Mouse (Mus musculus) heart, postnatal 0 days (tissue): ENCODE results near the gene Slc24a3. TPM values are rescaled to one million over a fixed set of nuclear protein-coding genes. Genes with fewer than 3 reads are reported as not detected.

Experiments used
- ATAC-seq: fragments of 200-750 bp; cut with Nextera tagmentation; 2 replicates; pipeline ENCODE4 v1.8.0; 2017; ENCODE audit warnings: low read depth, moderate number of reproducible peaks, moderate library complexity; ENCODE audit not compliant: insufficient read depth
- DNase-seq: peaks from one replicate; pipeline ENCODE4 v3.0.0-alpha.2; 2016; ENCODE audit warnings: low spot score
- H3K27ac ChIP-seq: fragments of 300-500 bp; sonication (generic); 2 replicates; pipeline ENCODE4 v1.5.1; 2014; ENCODE audit warnings: low read depth, mild to moderate bottlenecking
- H3K27me3 ChIP-seq: fragments of 300-500 bp; sonication (generic); 2 replicates; pipeline ENCODE4 v1.6.1; 2014; ENCODE audit warnings: low read length, mixed read lengths; ENCODE audit not compliant: control insufficient read depth, insufficient read depth
- H3K36me3 ChIP-seq: fragments of 300-500 bp; sonication (generic); replicated peaks from 2 replicates; pipeline ENCODE4 v1.6.1; 2014; ENCODE audit warnings: low read length, mixed read lengths; ENCODE audit not compliant: control insufficient read depth, insufficient read depth
- H3K4me1 ChIP-seq: fragments of 300-500 bp; sonication (generic); 2 replicates; pipeline ENCODE4 v1.6.1; 2014; ENCODE audit warnings: antibody characterized with exemption; ENCODE audit not compliant: control insufficient read depth, insufficient read depth
- H3K4me2 ChIP-seq: fragments of 300-500 bp; sonication (generic); 2 replicates; pipeline ENCODE4 v1.6.1; 2014; ENCODE audit warnings: low read depth, mild to moderate bottlenecking, low read length, moderate library complexity
- H3K4me3 ChIP-seq: fragments of 300-500 bp; sonication (generic); 2 replicates; pipeline ENCODE4 v1.5.1; 2014; ENCODE audit warnings: low read depth, low read length
- H3K9ac ChIP-seq: fragments of 300-500 bp; sonication (generic); replicated peaks from 2 replicates; pipeline ENCODE4 v1.6.1; 2014; ENCODE audit warnings: low read depth, low read length, mixed read lengths
- H3K9me3 ChIP-seq: fragments of 300-500 bp; sonication (generic); replicated peaks from 2 replicates; pipeline ENCODE4 v1.6.1; 2016; ENCODE audit warnings: low read length; ENCODE audit not compliant: control insufficient read depth
- CTCF ChIP-seq: IDR thresholded peaks from 2 replicates; pipeline ENCODE4 v1.5.1; 2016; ENCODE audit warnings: antibody characterized with exemption, control low read depth, low read depth
- EP300 ChIP-seq: IDR thresholded peaks from 2 replicates; pipeline ENCODE4 v1.6.1; 2016; ENCODE audit warnings: antibody characterized with exemption, low read depth
- WGBS: fragments of 180-500 bp; shearing (Covaris S2); extraction: QIAGEN DNeasy Blood & Tissue Kit; methylation state at CpG from one replicate; pipeline ENCODE4 v1.1.7; 2014; 5-methylcytosine and 5-hydroxymethylcytosine counted together
- polyA plus RNA-seq: library from polyadenylated mRNA; unstranded; fragments of >200 nt; fragmentation: Nextera tagmentation; extraction: Ambion mirVana; gene quantifications from 2 replicates; pipeline ENCODE4 v1.2.1, GENCODE M21; 2015
- total RNA-seq: library from RNA; depleted of rRNA; stranded (reverse); fragments of >200 nt; gene quantifications from 2 replicates; pipeline ENCODE4 v1.2.3, GENCODE M21; 2014; ENCODE audit warnings: low replicate concordance

Slc24a3 gene
- total and polyA plus RNA-seq, 2 experiments from 2014 or later = 0.63 to 3.7 TPM

- no peak overlapping the region for H3K27ac ChIP-seq
- ATAC-seq (no peak), DNase-seq (no peak)
Observed at GRCm38 (mm10) chr2:145288501-145288900, 120.9 kb downstream of the Slc24a3 start.

DNA sequence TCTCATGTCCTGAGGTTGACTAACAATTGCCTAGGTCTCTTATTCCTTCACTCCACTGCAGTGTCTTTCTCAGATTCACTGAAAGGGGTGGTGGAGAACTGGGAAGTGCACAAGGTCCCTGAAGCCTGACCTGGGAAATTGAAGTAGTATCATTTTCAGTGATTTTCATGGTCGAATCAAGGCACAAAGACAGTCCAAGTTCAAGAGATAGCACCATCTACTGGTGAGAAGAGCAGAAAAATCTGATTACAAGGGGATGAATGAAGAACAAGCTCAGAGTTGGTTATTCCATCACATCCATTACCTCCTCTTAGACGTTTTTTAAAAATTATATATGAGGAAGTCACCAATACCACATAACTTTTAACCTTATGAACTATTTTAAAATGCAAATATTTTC is 123.9 kb downstream of the Slc24a3 start:
- Histone ChIP-seq H3K4me2 (no peak overlapping the region), H3K9ac (no peak overlapping the region), H3K27ac (no peak overlapping the region), H3K27me3 (no peaks in the 10 kb centered on the region), H3K9me3 (no peaks in the 10 kb centered on the region), H3K36me3 (no peaks in the 10 kb centered on the region), H3K4me3 (no peak overlapping the region), H3K4me1 (no peaks in the 10 kb centered on the region)
- no peak for DNase-seq
- ATAC-seq = no peak
- WGBS = 22% methylated on average over 2 of the region's 2 CpGs
- peak; percentile 36 for TF ChIP-seq CTCF
- no peak for TF ChIP-seq EP300

More at GRCm38 (mm10) chr2:145288501-145288900, 120.9 kb downstream of the Slc24a3 start:
- Histone ChIP-seq H3K4me2 (no peak overlapping the region), H3K9me3 (no peaks in the 10 kb centered on the region), H3K4me1 (no peaks in the 10 kb centered on the region), H3K4me3 (no peak overlapping the region), H3K36me3 (no peaks in the 10 kb centered on the region), H3K9ac (no peak overlapping the region), H3K27me3 (no peaks in the 10 kb centered on the region)
- 57% methylated on average over 1 of the region's 1 CpGs for WGBS
- TF ChIP-seq EP300 = no peak
- TF ChIP-seq CTCF = no peak

- H3K27ac ChIP-seq = no peak overlapping the region
- no peak for TF ChIP-seq CTCF
- TF ChIP-seq EP300 = no peak
- H3K4me2 ChIP-seq = no peak overlapping the region
- H3K9ac ChIP-seq = no peak overlapping the region
- ATAC-seq (no peak), DNase-seq (no peak)
- 97% methylated on average over 1 of the region's 1 CpGs for WGBS
- H3K4me3 ChIP-seq = no peak overlapping the region
- H3K4me1 ChIP-seq = no peaks in the 10 kb centered on the region
- no peaks in the 10 kb centered on the region for H3K9me3 ChIP-seq
- no peaks in the 10 kb centered on the region for H3K36me3 ChIP-seq
- no peaks in the 10 kb centered on the region for H3K27me3 ChIP-seq
Observed at GRCm38 (mm10) chr2:145292196-145292595, 124.6 kb downstream of the Slc24a3 start.

GRCm38 (mm10) chr2:145292816-145293215 is 125.3 kb downstream of the Slc24a3 start:
- Histone ChIP-seq H3K9ac (no peak overlapping the region), H3K27me3 (no peaks in the 10 kb centered on the region), H3K4me1 (no peaks in the 10 kb centered on the region), H3K4me3 (no peak overlapping the region), H3K9me3 (no peaks in the 10 kb centered on the region), H3K36me3 (no peaks in the 10 kb centered on the region), H3K4me2 (no peak overlapping the region), H3K27ac (no peak overlapping the region)
- WGBS = 33% methylated on average over 1 of the region's 1 CpGs
- DNase-seq = no peak
- ATAC-seq = no peak
- no peak for TF ChIP-seq EP300
- no peak for TF ChIP-seq CTCF

DNA sequence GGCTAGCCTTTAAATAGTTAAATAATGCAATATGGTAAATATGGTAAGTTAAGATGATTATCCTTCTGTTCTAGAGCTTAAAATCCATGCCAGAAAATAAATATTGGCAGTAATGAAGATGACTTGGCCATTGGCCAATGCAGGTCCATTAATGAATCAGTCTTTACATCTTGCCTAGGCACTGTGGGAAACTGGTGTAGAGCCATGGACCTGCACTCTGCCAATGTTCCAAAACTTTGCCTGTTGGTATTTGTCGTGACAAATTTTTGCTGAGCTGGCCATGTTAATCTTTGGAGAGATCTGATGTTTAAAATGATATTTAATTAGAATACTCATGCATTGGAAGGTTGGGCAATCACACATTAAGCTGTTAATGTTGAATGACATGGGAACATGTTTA is 129.4 kb downstream of the Slc24a3 start:
- Histone ChIP-seq H3K4me1 (no peaks in the 10 kb centered on the region), H3K4me2 (no peak overlapping the region), H3K4me3 (no peak overlapping the region), H3K36me3 (no peaks in the 10 kb centered on the region), H3K9me3 (no peaks in the 10 kb centered on the region), H3K27me3 (no peaks in the 10 kb centered on the region), H3K27ac (no peak overlapping the region), H3K9ac (no peak overlapping the region)
- no peak for DNase-seq
- no peak for ATAC-seq
- no peak for TF ChIP-seq EP300
- TF ChIP-seq CTCF = no peak
- WGBS = 81% methylated on average over 1 of the region's 1 CpGs

DNA sequence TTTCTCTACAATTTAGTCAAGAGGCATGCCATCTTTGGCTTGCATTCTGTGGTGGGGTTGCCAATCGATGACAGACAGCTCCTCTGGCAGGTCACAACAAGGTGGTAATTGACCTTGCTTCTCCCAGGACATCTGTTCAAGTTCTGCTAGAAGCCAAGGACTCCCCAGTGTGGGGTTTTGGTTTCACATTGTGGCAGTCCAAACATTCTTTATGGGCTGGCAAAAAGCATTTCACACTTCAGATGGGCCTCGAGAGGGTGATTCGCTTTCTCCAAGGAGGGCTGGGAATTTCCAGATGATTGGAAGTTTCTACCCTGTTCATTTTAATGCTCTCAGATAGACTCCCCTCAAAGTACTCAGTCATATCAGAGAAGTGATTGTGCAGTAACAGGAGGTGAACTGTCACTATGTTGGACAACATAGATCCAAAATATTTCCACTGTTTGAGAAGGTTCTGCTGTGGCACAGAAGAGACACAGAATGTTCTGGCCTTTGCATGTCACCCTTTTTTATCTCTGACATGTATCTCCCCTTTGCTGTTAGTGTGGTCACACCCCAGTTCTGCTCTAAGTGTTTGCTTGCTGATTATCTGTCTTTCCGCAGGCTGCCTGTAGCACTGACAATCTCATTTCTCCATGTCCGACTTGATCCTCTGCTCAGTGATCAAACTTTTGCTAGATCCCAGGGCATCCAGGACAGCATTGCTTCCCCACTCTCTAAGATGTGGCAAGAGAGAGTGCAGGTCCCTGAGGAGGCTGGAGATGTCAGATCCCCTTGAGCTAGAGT is 132.6 kb downstream of the Slc24a3 start:
- DNase-seq (no peak), ATAC-seq (no peak)
- Histone ChIP-seq H3K27ac (no peak overlapping the region), H3K9ac (no peak overlapping the region), H3K4me2 (no peak overlapping the region), H3K4me1 (no peaks in the 10 kb centered on the region), H3K4me3 (no peak overlapping the region), H3K36me3 (no peaks in the 10 kb centered on the region), H3K9me3 (no peaks in the 10 kb centered on the region), H3K27me3 (no peaks in the 10 kb centered on the region)
- WGBS = 46% methylated on average over 5 of the region's 5 CpGs
- TF ChIP-seq EP300 (no peak), CTCF (no peak)
